Mouse (Mus musculus) kidney, adult 10 weeks (tissue): ENCODE measurements around the gene Actrt3. TPM values are rescaled to one million over a fixed set of nuclear protein-coding genes. Genes with fewer than 3 reads are reported as not detected.

Experiments used
- polyA plus RNA-seq: library from polyadenylated mRNA; stranded (reverse); fragments of 350-450 nt; fragmentation: Illumina TruSeq; extraction: RNeasy Lipid Tissue Mini Kit (QIAGEN cat#74804); gene quantifications from one replicate; pipeline ENCODE4 v1.2.3, GENCODE M21; 2014; ENCODE audit warnings: low read depth, low replicate concordance

Actrt3 gene
- not detected for polyA plus RNA-seq

DNA sequence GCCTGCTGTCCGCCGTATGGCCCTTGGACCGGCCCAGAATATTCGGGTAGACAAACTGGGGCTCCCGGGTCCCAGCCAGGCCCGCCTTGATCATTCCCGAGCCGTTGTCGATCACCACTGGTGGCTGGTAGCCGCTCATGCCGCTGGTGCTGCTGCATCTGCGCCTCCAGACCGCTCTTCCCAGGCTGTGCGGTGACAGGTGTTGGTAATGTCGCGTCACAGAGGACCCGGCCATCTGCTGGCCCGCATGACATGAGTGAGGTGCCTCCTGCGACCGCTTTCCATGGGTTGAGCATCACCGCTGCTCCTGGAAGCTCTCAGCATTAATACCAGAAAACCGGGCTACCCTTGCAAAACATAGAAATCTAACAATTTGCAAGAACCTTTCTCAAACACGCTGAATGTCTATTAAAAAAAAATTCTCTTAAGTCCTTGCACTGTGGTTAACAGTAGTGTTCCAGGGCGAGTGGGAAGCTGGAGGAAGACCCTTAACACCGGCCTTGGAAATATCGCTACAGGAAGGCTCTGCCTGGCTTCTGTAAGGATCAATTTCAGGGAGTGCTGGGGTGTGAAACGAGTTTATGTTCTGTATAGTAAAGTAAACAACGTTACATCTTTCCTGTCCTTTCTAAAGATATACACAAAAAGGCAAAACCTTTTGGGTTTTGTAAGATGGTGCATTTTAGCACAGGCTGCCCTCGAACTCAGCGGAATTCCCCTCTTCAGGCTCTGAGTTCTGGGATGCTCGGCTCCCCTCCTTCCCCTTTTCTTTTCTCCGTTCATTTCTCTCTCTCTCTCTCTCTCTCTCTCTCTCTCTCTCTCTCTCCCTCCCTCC, at the start of gene Actrt3:
Gene Actrt3, minus strand, starts transcription at position 229 of the 835 bp plus-strand sequence.

DNA sequence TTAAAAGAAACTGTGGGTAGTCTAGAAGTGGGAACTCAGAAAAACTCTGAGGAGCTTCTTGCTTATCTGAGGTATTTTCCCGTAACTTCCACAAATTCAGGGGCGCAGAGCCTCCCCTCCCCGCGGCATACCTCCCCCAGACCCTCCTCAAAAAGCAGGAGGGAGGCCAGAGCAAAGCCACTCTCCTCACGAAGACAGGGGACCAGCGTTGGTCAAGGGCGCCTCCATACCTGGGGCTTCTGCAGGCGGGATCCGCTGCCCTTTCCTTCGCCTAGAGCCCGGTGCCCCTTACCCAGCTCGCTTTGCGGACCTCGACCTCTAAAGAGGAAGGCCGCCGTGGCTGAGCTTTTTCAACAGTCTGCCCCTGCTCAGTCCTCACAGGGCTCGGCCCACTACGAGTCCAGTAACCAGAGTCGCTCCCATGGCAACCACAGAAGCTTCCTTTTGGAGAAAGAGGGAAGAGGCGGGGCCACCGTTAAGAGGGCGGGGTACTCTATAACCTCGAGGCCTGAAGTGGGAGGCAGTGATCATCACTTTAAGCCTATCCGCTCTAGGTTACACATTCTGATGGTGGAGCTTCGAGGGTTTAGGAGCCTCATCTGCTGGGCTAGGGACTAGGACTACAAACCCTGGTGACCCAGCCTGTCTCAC, 47.8 kb upstream of the Actrt3 start, which contains the start of gene Lrrc34:
Gene Lrrc34, minus strand, starts transcription at position 430 of the 651 bp plus-strand sequence.

DNA sequence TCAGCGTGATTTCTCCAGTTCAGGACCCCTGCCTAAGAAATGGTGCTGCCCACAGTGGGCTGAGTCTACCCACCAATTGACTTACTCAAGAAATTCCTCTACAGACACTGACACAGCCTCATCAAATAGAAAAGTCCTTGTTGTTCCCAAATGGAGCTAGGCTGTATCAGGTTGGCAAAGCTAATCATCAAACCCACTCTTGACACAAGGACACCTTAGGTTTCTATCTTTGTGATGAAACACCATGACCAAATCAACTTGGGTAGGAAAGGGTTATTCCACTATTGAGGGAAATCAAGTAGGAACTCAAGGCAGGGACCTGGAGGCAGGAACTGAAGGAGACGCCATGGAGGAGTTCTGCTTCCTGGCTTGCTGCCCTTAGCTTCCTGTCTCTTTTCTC, 44.5 kb upstream of the Actrt3 start, which contains the start of gene Lrriq4:
Gene Lrriq4, plus strand, starts transcription at position 301 of the 400 bp plus-strand sequence.

DNA sequence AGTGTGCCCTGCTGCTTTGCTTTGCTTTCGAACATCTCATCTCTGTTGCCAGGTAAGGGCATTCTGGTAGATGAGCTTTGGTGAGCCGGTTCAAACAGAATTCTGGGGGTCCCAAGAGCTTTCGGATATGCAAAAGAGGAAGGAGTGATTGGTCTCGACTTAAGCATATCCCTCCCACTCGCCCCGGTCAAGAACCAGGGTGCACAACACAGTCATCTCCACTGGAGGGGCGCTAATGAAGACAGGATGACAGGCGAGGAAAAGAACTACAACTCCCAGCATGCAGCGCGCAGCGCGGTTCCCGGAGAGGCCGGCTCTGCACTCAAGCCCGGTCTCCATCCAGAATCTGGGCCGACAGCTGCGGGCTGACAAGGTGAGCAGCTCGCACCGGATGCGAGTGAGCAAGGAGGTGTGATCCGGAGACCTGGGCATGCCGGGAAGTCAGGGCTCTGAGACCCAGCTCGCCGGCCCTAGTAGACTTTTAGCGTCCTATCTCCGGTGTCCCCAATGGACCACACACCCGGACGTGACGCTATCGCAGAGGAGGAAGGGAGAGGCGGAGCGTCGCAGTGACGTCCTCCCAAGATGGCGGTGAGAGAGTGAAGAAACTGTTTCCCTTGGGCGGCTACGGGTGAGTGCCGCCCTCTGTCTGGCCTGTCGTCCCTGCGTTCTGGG, 2.5 kb upstream of the Actrt3 start, which contains the start of gene Mynn:
Gene Mynn, plus strand, starts transcription at position 1 of the 675 bp plus-strand sequence.

DNA sequence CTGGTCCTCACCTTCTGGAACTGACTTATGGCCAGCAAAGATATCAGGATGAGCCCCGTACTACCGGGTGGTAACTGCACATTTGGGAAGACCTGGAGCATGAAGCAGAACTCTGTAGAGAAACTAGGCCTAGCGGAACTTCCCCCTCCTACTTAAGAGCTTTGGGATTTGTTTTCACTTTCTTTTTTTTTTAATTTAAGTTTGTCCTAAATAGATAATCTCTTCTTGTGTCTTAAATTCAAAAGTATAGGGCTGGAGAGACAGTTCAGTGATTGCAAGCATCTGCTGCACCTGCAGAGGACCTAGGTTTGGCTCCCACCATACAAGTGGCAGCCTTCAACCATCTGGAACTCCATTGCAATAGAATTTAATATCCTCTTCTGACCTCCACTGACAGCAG, 51.8 kb downstream of the Actrt3 start, which contains the start of gene Mecom:
Gene Mecom, minus strand, starts transcription at position 101 of the 400 bp plus-strand sequence.

Other genes with a start within 250 kb of the Actrt3 start
- 72.1 TPM for gene Mecom, start 51.9 kb downstream of the Actrt3 start, polyA plus RNA-seq
- 40.3 TPM for gene Mynn, start 2.1 kb upstream of the Actrt3 start, polyA plus RNA-seq
- gene Lrriq4, start 44.6 kb upstream of the Actrt3 start, polyA plus RNA-seq: 0.24 TPM
- gene Lrrc34, start 47.9 kb upstream of the Actrt3 start, polyA plus RNA-seq: 2.9 TPM
- 15.0 TPM for gene Lrrc31, start 99.9 kb upstream of the Actrt3 start, polyA plus RNA-seq
- not detected for gene Samd7, start 146.4 kb upstream of the Actrt3 start, polyA plus RNA-seq
- 453 TPM for gene Sec62, start 192.9 kb upstream of the Actrt3 start, polyA plus RNA-seq